Mouse (Mus musculus): ENCODE results near the gene Sorbs2. TPM values are rescaled to one million over a fixed set of nuclear protein-coding genes. Genes with fewer than 3 reads are reported as not detected.

Gene Sorbs2
- 1.7 and 8.0 TPM in 2 replicates for polyA plus RNA-seq (2012; rRNA removed; ENCODE audit: low replicate concordance)

DNA sequence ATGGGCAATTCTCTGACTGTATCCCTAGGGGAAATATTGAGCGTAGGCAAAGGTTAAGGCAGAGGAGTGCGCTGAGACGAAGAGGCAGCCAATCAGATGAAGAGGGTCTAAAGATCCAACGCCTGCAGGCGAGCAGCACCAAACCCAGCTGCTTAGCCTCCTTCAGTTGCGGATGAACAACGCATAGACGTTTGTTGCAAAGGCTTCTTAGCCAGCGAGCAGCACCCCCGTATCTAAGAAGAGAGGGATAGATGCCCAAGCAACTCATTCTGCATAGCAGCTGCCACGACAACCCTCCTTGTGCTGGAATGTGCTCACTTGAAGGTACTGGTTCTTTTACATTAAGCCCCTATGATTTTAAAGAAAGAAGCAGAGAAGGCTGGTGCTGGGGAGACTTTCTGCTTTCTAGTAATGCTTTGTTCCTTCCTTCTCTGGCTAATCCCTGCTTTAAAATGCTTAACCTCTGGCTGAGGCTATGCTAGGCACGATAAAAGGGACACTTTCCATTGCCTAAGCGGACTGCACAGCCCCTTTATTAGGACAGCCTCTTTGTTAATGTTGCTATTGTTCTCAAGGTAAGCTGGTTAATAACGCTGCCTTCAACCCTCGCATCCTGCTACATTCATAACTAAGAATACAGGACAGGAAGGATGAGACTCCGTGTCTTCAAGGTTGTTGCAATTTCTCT lies at the start of gene Sorbs2:
Gene Sorbs2, plus strand, starts transcription at position 155 of the 688 bp plus-strand sequence.

Other genes starting within 250 kb of the Sorbs2 start
- not detected in 2 replicates for gene F11, start 245.8 kb upstream of the Sorbs2 start, polyA plus RNA-seq (2012; rRNA removed; ENCODE audit: low replicate concordance)
- 0.06 and 0.18 TPM in 2 replicates for gene Klkb1, start 212.9 kb upstream of the Sorbs2 start, polyA plus RNA-seq (2012; rRNA removed; ENCODE audit: low replicate concordance)
- not detected in 2 replicates for gene Gm45753, start 199.3 kb upstream of the Sorbs2 start, polyA plus RNA-seq (2012; rRNA removed; ENCODE audit: low replicate concordance)
- gene Cyp4v3, start 174.6 kb upstream of the Sorbs2 start, polyA plus RNA-seq (2012; rRNA removed; ENCODE audit: low replicate concordance): 11.7 and 36.3 TPM in 2 replicates
- gene Fam149a, start 125.5 kb upstream of the Sorbs2 start, polyA plus RNA-seq (2012; rRNA removed; ENCODE audit: low replicate concordance): 1.8 and 3.8 TPM in 2 replicates
- 3.7 and 12.0 TPM in 2 replicates for gene Tlr3, start 96.7 kb upstream of the Sorbs2 start, polyA plus RNA-seq (2012; rRNA removed; ENCODE audit: low replicate concordance)